Mouse (Mus musculus): ENCODE measurements around the gene Tiam2. TPM values are rescaled to one million over a fixed set of nuclear protein-coding genes. Genes with fewer than 3 reads are reported as not detected.

Gene Tiam2
- polyA plus RNA-seq, 1 experiment from 2014 or later = 19.5 TPM

- 37% methylated on average over 5 of the region's 5 CpGs for WGBS
- H3K36me3 ChIP-seq = no peaks in the 10 kb centered on the region
- no peaks in the 10 kb centered on the region for H3K9me3 ChIP-seq
- H3K9ac ChIP-seq = no peak overlapping the region
- no peak overlapping the region for H3K4me3 ChIP-seq
- no peak overlapping the region for H3K4me2 ChIP-seq (replicated peaks)
- peaks cover 13% of the 10 kb centered on the region for H3K4me1 ChIP-seq
- no peak overlapping the region for H3K27ac ChIP-seq
- ATAC-seq (ENCODE audit: insufficient number of reproducible peaks, insufficient read depth, low FRiP score, low TSS enrichment) = no peak
- no peaks in the 10 kb centered on the region for H3K27me3 ChIP-seq
These were observed 71.5 kb downstream of the Tiam2 start for GRCm38 (mm10) chr17:3397836-3398235.

DNA sequence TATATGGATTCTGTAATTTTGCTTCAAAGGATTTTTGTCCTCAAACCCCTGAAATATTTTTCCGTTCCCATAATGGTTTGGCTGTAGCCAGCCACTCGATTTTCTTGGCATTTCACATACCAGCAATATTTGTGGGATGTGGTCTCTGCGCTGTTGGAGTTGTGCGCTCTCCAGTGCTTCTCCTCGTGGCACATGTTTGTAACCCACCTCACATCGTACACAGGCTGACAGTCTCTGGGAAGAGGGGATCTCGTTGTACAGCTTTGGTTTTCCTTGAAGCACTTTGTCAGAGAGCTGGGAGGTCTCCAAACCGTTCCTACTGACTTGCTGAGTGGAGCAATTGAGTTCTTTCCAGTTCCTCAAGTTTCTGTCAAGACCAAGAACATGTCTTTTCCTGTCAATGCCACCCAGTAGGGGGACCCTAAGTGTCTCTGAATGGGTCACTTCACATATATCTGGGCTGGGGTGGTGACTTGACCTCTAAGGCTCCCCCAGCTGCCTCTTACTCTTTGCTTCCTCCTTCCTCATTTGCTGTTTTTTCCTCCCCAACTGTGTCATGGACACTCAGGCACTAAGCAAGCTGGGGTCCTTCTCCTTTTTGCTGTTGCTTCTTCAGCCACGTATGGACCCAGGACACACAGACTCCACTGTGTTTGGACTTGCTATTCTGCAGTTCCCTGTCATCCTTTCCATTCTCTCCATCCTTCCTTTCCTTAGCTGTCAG lies 79.1 kb downstream of the Tiam2 start:
- Histone ChIP-seq H3K36me3 (no peaks in the 10 kb centered on the region), H3K27me3 (no peaks in the 10 kb centered on the region), H3K4me1 (peaks cover 12% of the 10 kb centered on the region), H3K4me2 (replicated peaks) (no peak overlapping the region), H3K4me3 (no peak overlapping the region), H3K9ac (no peak overlapping the region), H3K9me3 (no peaks in the 10 kb centered on the region), H3K27ac (no peak overlapping the region)
- ATAC-seq (ENCODE audit: insufficient number of reproducible peaks, insufficient read depth, low FRiP score, low TSS enrichment) = no peak
- 69% methylated on average over 9 of the region's 9 CpGs for WGBS

GRCm38 (mm10) chr17:3407051-3407450 lies 80.7 kb downstream of the Tiam2 start:
- no peak for ATAC-seq (ENCODE audit: insufficient number of reproducible peaks, insufficient read depth, low FRiP score, low TSS enrichment)

GRCm38 (mm10) chr17:3410307-3410706 lies 83.9 kb downstream of the Tiam2 start:
- ATAC-seq (ENCODE audit: insufficient number of reproducible peaks, insufficient read depth, low FRiP score, low TSS enrichment) = no peak
- Histone ChIP-seq H3K4me1 (peaks cover 12% of the 10 kb centered on the region), H3K9me3 (no peaks in the 10 kb centered on the region), H3K4me3 (no peak overlapping the region), H3K4me2 (replicated peaks) (no peak overlapping the region), H3K27ac (no peak overlapping the region), H3K9ac (no peak overlapping the region), H3K36me3 (peaks cover 6% of the 10 kb centered on the region; the same call in 1 of the 2 replicates), H3K27me3 (peaks cover 15% of the 10 kb centered on the region)
- 62% methylated on average over 2 of the region's 2 CpGs for WGBS

More at GRCm38 (mm10) chr17:3407051-3407450, 80.7 kb downstream of the Tiam2 start:
- Histone ChIP-seq H3K27me3 (no peaks in the 10 kb centered on the region), H3K9me3 (no peaks in the 10 kb centered on the region), H3K4me2 (replicated peaks) (no peak overlapping the region), H3K36me3 (no peaks in the 10 kb centered on the region), H3K4me1 (peaks cover 12% of the 10 kb centered on the region), H3K4me3 (no peak overlapping the region), H3K27ac (no peak overlapping the region), H3K9ac (no peak overlapping the region)
- 7% methylated on average over 1 of the region's 1 CpGs for WGBS

DNA sequence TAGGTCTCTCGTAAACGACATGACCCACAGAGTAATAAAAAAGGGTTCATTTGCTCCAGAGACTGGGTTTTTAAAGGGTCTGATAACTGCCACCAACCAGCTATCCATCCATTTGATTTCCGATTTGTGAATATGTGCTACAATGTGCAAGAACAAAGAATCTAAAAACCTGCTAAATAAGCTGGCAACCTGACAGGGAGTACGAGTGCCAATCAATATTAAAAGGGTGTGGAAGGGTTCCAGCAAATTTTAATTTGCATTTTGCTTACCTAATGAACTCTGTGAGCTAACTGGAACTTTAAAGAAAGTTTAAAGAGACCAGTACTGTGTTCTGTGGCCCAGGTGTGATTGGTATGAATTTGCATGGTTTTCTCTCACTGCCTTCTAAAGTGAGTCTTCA lies 86.4 kb downstream of the Tiam2 start:
- Histone ChIP-seq H3K9ac (no peak overlapping the region), H3K27ac (no peak overlapping the region), H3K27me3 (peaks cover 19% of the 10 kb centered on the region), H3K4me1 (0 out of 2 replicates have a peak, but pooled peaks cover 4% of the 10 kb centered on the region), H3K4me2 (replicated peaks) (no peak overlapping the region), H3K4me3 (no peak overlapping the region), H3K9me3 (no peaks in the 10 kb centered on the region), H3K36me3 (peaks cover 7% of the 10 kb centered on the region; the same call in 1 of the 2 replicates)
- ATAC-seq (ENCODE audit: insufficient number of reproducible peaks, insufficient read depth, low FRiP score, low TSS enrichment) = no peak
- WGBS = 88% methylated on average over 4 of the region's 4 CpGs

GRCm38 (mm10) chr17:3415580-3415979 lies 89.2 kb downstream of the Tiam2 start:
- peaks cover 7% of the 10 kb centered on the region; the same call in 1 of the 2 replicates for H3K36me3 ChIP-seq
- H3K9me3 ChIP-seq = no peaks in the 10 kb centered on the region
- H3K4me2 ChIP-seq (replicated peaks) = no peak overlapping the region
- H3K4me1 ChIP-seq = peaks cover 6% of the 10 kb centered on the region
- H3K9ac ChIP-seq = no peak overlapping the region
- H3K4me3 ChIP-seq = no peak overlapping the region
- peaks cover 19% of the 10 kb centered on the region for H3K27me3 ChIP-seq
- no peak for ATAC-seq (ENCODE audit: insufficient number of reproducible peaks, insufficient read depth, low FRiP score, low TSS enrichment)
- H3K27ac ChIP-seq = no peak overlapping the region
- WGBS = 88% methylated on average over 3 of the region's 3 CpGs

DNA sequence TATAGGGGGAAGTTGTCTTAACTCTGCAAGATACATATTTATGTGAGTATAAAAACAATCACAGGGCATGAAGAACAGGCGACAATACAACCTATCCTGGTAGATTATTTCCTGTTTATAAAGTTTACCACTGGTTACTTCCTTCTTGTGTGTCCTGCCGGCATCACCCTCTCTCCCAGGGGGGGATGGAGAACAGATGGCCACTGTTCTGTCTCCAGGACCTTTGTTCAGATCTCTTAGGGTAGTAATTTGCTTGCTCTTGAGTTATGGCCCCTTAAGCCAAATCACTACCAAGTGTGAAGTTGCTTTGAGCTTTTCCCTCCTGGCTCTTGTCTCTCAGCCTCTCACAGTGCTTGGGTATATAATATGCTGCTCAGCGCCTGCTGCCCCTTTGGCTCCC lies 90.0 kb downstream of the Tiam2 start:
- no peaks in the 10 kb centered on the region for H3K9me3 ChIP-seq
- peaks cover 6% of the 10 kb centered on the region for H3K4me1 ChIP-seq
- 40% methylated on average over 3 of the region's 3 CpGs for WGBS
- peaks cover 19% of the 10 kb centered on the region for H3K27me3 ChIP-seq
- no peak overlapping the region for H3K4me3 ChIP-seq
- H3K9ac ChIP-seq = no peak overlapping the region
- no peak overlapping the region for H3K27ac ChIP-seq
- ATAC-seq (ENCODE audit: insufficient number of reproducible peaks, insufficient read depth, low FRiP score, low TSS enrichment) = no peak
- peaks cover 10% of the 10 kb centered on the region; the same call in 1 of the 2 replicates for H3K36me3 ChIP-seq
- H3K4me2 ChIP-seq (replicated peaks) = no peak overlapping the region

- 59% methylated on average over 10 of the region's 10 CpGs for WGBS
- Histone ChIP-seq H3K9ac (no peak overlapping the region), H3K4me2 (replicated peaks) (no peak overlapping the region), H3K4me3 (no peak overlapping the region), H3K27me3 (peaks cover 12% of the 10 kb centered on the region), H3K27ac (no peak overlapping the region), H3K9me3 (no peaks in the 10 kb centered on the region), H3K36me3 (peaks cover 14% of the 10 kb centered on the region; the same call in 1 of the 2 replicates), H3K4me1 (peaks cover 6% of the 10 kb centered on the region)
- ATAC-seq (ENCODE audit: insufficient number of reproducible peaks, insufficient read depth, low FRiP score, low TSS enrichment) = no peak
These were observed 93.1 kb downstream of the Tiam2 start for GRCm38 (mm10) chr17:3419368-3419928.

DNA sequence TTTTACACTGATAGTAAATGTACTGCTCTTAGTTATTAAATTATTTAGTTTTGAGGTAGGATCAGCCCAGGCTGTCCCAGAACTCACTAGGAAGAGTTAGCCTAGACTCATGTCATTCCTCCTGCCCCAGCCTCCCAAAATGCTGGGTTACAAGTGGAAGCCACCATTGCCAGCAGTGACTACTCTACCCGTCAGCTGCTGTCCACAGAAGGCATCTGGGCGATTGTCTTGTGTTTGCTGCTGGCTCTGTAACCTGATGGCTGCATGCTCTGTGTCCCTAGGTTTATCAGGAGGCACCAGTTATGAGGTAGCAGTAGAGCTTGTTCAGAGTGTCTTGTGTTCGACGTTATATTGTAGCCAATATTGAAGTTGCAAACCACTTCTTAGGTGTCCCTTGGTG lies 93.8 kb downstream of the Tiam2 start:
- H3K36me3 ChIP-seq = peaks cover 10% of the 10 kb centered on the region; the same call in 1 of the 2 replicates
- peaks cover 6% of the 10 kb centered on the region for H3K4me1 ChIP-seq
- H3K27ac ChIP-seq = no peak overlapping the region
- H3K9me3 ChIP-seq = no peaks in the 10 kb centered on the region
- H3K4me3 ChIP-seq = no peak overlapping the region
- peaks cover 5% of the 10 kb centered on the region for H3K27me3 ChIP-seq
- no peak overlapping the region for H3K4me2 ChIP-seq (replicated peaks)
- WGBS = 93% methylated on average over 4 of the region's 4 CpGs
- ATAC-seq (ENCODE audit: insufficient number of reproducible peaks, insufficient read depth, low FRiP score, low TSS enrichment) = no peak
- H3K9ac ChIP-seq = no peak overlapping the region

GRCm38 (mm10) chr17:3423416-3423815 lies 97.0 kb downstream of the Tiam2 start:
- 76% methylated on average over 2 of the region's 2 CpGs for WGBS
- H3K4me1 ChIP-seq = peaks cover 6% of the 10 kb centered on the region

DNA sequence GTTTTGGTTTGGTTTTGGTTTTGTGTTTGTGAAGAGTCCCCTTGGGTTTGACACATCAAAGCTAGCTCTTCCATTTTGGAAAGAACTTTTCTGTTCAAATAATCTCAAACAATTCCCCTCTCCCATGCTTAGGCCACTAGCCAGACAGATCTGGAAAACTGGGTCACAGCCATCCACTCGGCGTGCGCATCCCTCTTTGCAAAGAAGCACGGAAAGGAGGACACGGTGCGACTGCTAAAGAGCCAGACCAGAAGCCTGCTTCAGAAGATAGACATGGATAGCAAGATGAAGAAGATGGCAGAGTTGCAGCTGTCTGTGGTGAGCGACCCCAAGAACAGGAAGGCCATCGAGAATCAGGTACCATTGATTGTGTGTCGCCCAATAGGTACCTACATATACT lies 102.3 kb downstream of the Tiam2 start:
- no peaks in the 10 kb centered on the region for H3K27me3 ChIP-seq
- H3K4me1 ChIP-seq = no peaks in the 10 kb centered on the region
- 95% methylated on average over 9 of the region's 9 CpGs for WGBS
- H3K36me3 ChIP-seq = peaks cover 12% of the 10 kb centered on the region; the same call in 1 of the 2 replicates
- ATAC-seq (ENCODE audit: insufficient number of reproducible peaks, insufficient read depth, low FRiP score, low TSS enrichment) = no peak
- H3K4me2 ChIP-seq (replicated peaks) = no peak overlapping the region
- H3K9ac ChIP-seq = no peak overlapping the region
- H3K27ac ChIP-seq = no peak overlapping the region
- no peak overlapping the region for H3K4me3 ChIP-seq
- no peaks in the 10 kb centered on the region for H3K9me3 ChIP-seq

More at GRCm38 (mm10) chr17:3423416-3423815, 97.0 kb downstream of the Tiam2 start:
- no peak for ATAC-seq (ENCODE audit: insufficient number of reproducible peaks, insufficient read depth, low FRiP score, low TSS enrichment)
- Histone ChIP-seq H3K36me3 (peaks cover 16% of the 10 kb centered on the region; the same call in 1 of the 2 replicates), H3K9me3 (no peaks in the 10 kb centered on the region), H3K4me3 (no peak overlapping the region), H3K9ac (no peak overlapping the region), H3K27ac (no peak overlapping the region), H3K4me2 (replicated peaks) (no peak overlapping the region), H3K27me3 (no peaks in the 10 kb centered on the region)

All from embryonic facial prominence, embryonic 12.5 days (tissue).